ENCODE assay signal across 24 mouse cellular contexts in genomic region chr5:134832896-134833295, GRCm38 (mm10).
"Had no signal": no experiment of that assay in that cellular context is flagged by ENCODE, and none has a peak within 500 bp of the region (broad histone marks: within the 10 kb centered on the region; RNA-seq: fewer than 3 reads in every experiment).

No protein-coding gene starts in this region.

- ATAC-seq: liver, embryonic 12.5 days; midbrain, embryonic 13.5 days had no signal

- H3K36me3 ChIP-seq: kidney, embryonic 15.5 days; limb, embryonic 10.5 days; limb, embryonic 13.5 days; liver, embryonic 12.5 days; liver, embryonic 15.5 days; lung, embryonic 15.5 days; midbrain, embryonic 10.5 days; midbrain, embryonic 13.5 days; neural tube, embryonic 12.5 days; neural tube, embryonic 15.5 days; stomach, embryonic 15.5 days had no signal

- DNase-seq: kidney, postnatal 10 days; kidney, postnatal 36 days; layer of hippocampus, postnatal 36 days; liver; lung, adult 18-20 months; lung, postnatal 10 days; lung, postnatal 36 days; retina, postnatal 1 day; right cerebral cortex, postnatal 25 days; spleen, adult 18-20 months; thymus, postnatal 25 days had no signal

- H3K9ac ChIP-seq: kidney, embryonic 15.5 days; limb, embryonic 13.5 days; liver, embryonic 12.5 days; liver, embryonic 15.5 days; lung, embryonic 15.5 days; midbrain, embryonic 13.5 days; neural tube, embryonic 12.5 days; neural tube, embryonic 15.5 days; stomach, embryonic 15.5 days had no signal

- H3K27me3 ChIP-seq: kidney, embryonic 15.5 days; limb, embryonic 13.5 days; liver, embryonic 12.5 days; liver, embryonic 15.5 days; lung, embryonic 15.5 days; midbrain, embryonic 13.5 days; neural tube, embryonic 12.5 days; neural tube, embryonic 15.5 days; stomach, embryonic 15.5 days had no signal

- H3K4me1 ChIP-seq: kidney, embryonic 15.5 days; liver, embryonic 12.5 days; liver, embryonic 15.5 days; lung, embryonic 15.5 days; megakaryocyte, embryonic 14.5 days; midbrain, embryonic 10.5 days; midbrain, embryonic 13.5 days; neural tube, embryonic 12.5 days; neural tube, embryonic 15.5 days; stomach, embryonic 15.5 days had no signal

- H3K27ac ChIP-seq: kidney, embryonic 15.5 days; left cerebral cortex, adult 2 months; limb, embryonic 10.5 days; limb, embryonic 13.5 days; liver, embryonic 12.5 days; liver, embryonic 15.5 days; lung, embryonic 15.5 days; midbrain, embryonic 10.5 days; midbrain, embryonic 13.5 days; neural tube, embryonic 12.5 days; neural tube, embryonic 15.5 days; stomach, embryonic 15.5 days had no signal

- H3K4me2 ChIP-seq: kidney, embryonic 15.5 days; limb, embryonic 13.5 days; liver, embryonic 12.5 days; liver, embryonic 15.5 days; lung, embryonic 15.5 days; midbrain, embryonic 13.5 days; neural tube, embryonic 12.5 days; neural tube, embryonic 15.5 days; stomach, embryonic 15.5 days had no signal

- H3K9me3 ChIP-seq: kidney, embryonic 15.5 days; limb, embryonic 10.5 days; limb, embryonic 13.5 days; liver, embryonic 12.5 days; liver, embryonic 15.5 days; lung, embryonic 15.5 days; midbrain, embryonic 10.5 days; neural tube, embryonic 12.5 days; stomach, embryonic 15.5 days had no signal

- H3K4me3 ChIP-seq: kidney, embryonic 15.5 days; left cerebral cortex, adult 2 months; limb, embryonic 10.5 days; limb, embryonic 13.5 days; liver, embryonic 12.5 days; liver, embryonic 15.5 days; lung, embryonic 15.5 days; megakaryocyte, embryonic 14.5 days; midbrain, embryonic 10.5 days; midbrain, embryonic 13.5 days; neural tube, embryonic 12.5 days; neural tube, embryonic 15.5 days; stomach, embryonic 15.5 days had no signal
